Mouse (Mus musculus) liver, embryonic 14.5 days (tissue): ENCODE measurements at regions not wholly inside any gene's neighbourhood (a gene's known extent, or its start where the extent isn't known, plus 50 kb on each side); places are given as distances from the start of the nearest gene placed in this dataset.

ENCODE experiments used
- ATAC-seq: fragments of 200-750 bp; cut with Nextera tagmentation; 2 replicates; pipeline ENCODE4 v1.8.0; 2017; ENCODE audit warnings: moderate number of reproducible peaks, mild to moderate bottlenecking, moderate library complexity; ENCODE audit not compliant: insufficient read depth
- DNase-seq, 3 experiments: peaks; one replicate each; pipeline ENCODE4 v3.0.0-alpha.2; 2012 to 2013; ENCODE audit warnings: low read depth in 3 of 3, low spot score in 3 of 3
- H3K27ac ChIP-seq: fragments of 300-500 bp; sonication (generic); 2 replicates; pipeline ENCODE4 v1.5.1; 2014; ENCODE audit warnings: moderate library complexity, mild to moderate bottlenecking, control low read depth, inconsistent platforms
- H3K27me3 ChIP-seq: fragments of 300-500 bp; sonication (generic); 2 replicates; pipeline ENCODE4 v1.6.1; 2014; ENCODE audit warnings: mild to moderate bottlenecking, low read length, moderate library complexity; ENCODE audit not compliant: control insufficient read depth, insufficient read depth
- H3K36me3 ChIP-seq: fragments of 300-500 bp; sonication (generic); replicated peaks from 2 replicates; pipeline ENCODE4 v1.6.1; 2014; ENCODE audit warnings: low read depth; ENCODE audit not compliant: control insufficient read depth, insufficient read depth
- H3K4me1 ChIP-seq, 2 experiments: fragments of 200-500 bp in 1 of 2; fragments of 300-500 bp in 1 of 2; sonication (generic) in 1 of 2; replicated peaks; 2 replicates each; pipeline ENCODE4 v1.6.1; 2012 to 2014; ENCODE audit warnings: antibody characterized with exemption in 1 of 2, inconsistent platforms in 1 of 2, low read length in 1 of 2; ENCODE audit not compliant: control insufficient read depth in 2 of 2, insufficient read depth in 2 of 2
- H3K4me2 ChIP-seq: fragments of 300-500 bp; sonication (generic); 2 replicates; pipeline ENCODE4 v1.6.1; 2014; ENCODE audit warnings: low read depth, mild to moderate bottlenecking, control low read depth, moderate library complexity
- H3K4me3 ChIP-seq, 2 experiments: fragments of 200-500 bp in 1 of 2; fragments of 300-500 bp in 1 of 2; sonication (generic) in 1 of 2; 2 replicates each; pipeline ENCODE4 v1.5.1; 2012 to 2014; ENCODE audit warnings: low read depth in 2 of 2, low read length in 2 of 2, mild to moderate bottlenecking in 2 of 2, control low read depth in 1 of 2, inconsistent platforms in 1 of 2, moderate library complexity in 1 of 2; ENCODE audit not compliant: insufficient read depth in 1 of 2
- H3K9ac ChIP-seq: fragments of 300-500 bp; sonication (generic); replicated peaks from 2 replicates; pipeline ENCODE4 v1.6.1; 2014; ENCODE audit warnings: mild to moderate bottlenecking, control low read depth, moderate library complexity
- H3K9me3 ChIP-seq: fragments of 300-500 bp; sonication (generic); 2 replicates; pipeline ENCODE4 v1.6.1; 2016; ENCODE audit warnings: low read length, mixed read lengths; ENCODE audit not compliant: control insufficient read depth
- CTCF ChIP-seq: IDR thresholded peaks from 2 replicates; pipeline ENCODE4 v1.5.1; 2016; ENCODE audit warnings: antibody characterized with exemption, low read depth, control low read depth
- EP300 ChIP-seq: IDR thresholded peaks from 2 replicates; pipeline ENCODE4 v1.6.1; 2016; ENCODE audit warnings: antibody characterized with exemption, low read depth
- WGBS: fragments of 180-500 bp; shearing (Covaris S2); extraction: QIAGEN DNeasy Blood & Tissue Kit; methylation state at CpG from one replicate; pipeline ENCODE4 v1.1.7; 2014; ENCODE audit not compliant: insufficient replicate concordance; 5-methylcytosine and 5-hydroxymethylcytosine counted together

DNA sequence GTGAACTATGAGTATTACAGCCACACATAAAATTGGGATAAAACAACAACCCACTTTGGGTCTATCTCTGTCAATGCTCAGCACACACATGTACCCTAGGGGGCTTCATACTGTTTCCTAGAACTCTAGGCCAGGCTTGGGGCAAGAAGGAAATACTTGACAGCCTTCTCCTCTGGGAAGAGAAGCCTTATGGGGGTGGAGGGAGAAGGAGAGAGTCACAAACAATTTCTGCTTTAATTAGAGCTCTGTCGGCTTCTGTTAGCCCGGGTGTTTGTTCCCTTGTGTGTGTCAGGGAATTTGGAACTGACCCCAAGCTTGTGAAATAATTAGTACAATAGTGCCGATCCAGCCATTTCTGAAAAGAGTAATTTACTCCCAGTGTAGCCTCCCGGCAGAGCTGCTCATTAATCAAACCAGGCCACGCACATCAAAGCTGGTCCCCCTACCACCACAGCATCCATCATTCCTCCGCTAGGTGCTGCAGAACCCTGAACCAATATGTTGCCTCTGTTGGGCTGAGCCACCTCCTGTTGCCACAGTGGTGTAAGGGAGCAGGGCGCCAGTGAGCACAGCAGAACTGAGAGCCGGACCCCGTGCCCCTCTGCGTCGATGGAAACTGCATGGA, 307.3 kb downstream of the Tmem114 start:
- WGBS, result 55% methylated on average over 11 of the region's 11 CpGs
- DNase-seq (no peak), ATAC-seq (no peak)
- H3K27me3 ChIP-seq, result no peaks in the 10 kb centered on the region
- H3K9ac ChIP-seq, result no peak overlapping the region
- H3K4me2 ChIP-seq, result no peak overlapping the region
- no peaks in the 10 kb centered on the region for H3K4me1 ChIP-seq
- TF ChIP-seq CTCF, result no peak
- no peak for TF ChIP-seq EP300
- no peak overlapping the region for H3K4me3 ChIP-seq
- H3K36me3 ChIP-seq, result no peaks in the 10 kb centered on the region
- no peak overlapping the region for H3K27ac ChIP-seq
- no peaks in the 10 kb centered on the region for H3K9me3 ChIP-seq

GRCm38 (mm10) chr16:8111329-8112116, 313.4 kb downstream of the Tmem114 start:
- no peak for DNase-seq
- H3K36me3 ChIP-seq, result no peaks in the 10 kb centered on the region
- no peak overlapping the region for H3K4me3 ChIP-seq
- H3K4me2 ChIP-seq, result no peak overlapping the region
- no peaks in the 10 kb centered on the region for H3K4me1 ChIP-seq
- no peak overlapping the region for H3K9ac ChIP-seq
- H3K27me3 ChIP-seq, result no peaks in the 10 kb centered on the region
- H3K27ac ChIP-seq, result no peak overlapping the region
- WGBS, result 57% methylated on average over 9 of the region's 9 CpGs
- no peaks in the 10 kb centered on the region for H3K9me3 ChIP-seq
- TF ChIP-seq CTCF, result no peak
- no peak for TF ChIP-seq EP300
- no peak for ATAC-seq

GRCm38 (mm10) chr16:8108141-8109122, 316.5 kb downstream of the Tmem114 start:
- Histone ChIP-seq H3K27me3 (no peaks in the 10 kb centered on the region), H3K36me3 (no peaks in the 10 kb centered on the region), H3K9ac (no peak overlapping the region), H3K4me2 (no peak overlapping the region), H3K9me3 (no peaks in the 10 kb centered on the region), H3K4me3 (no peak overlapping the region), H3K4me1 (no peaks in the 10 kb centered on the region), H3K27ac (no peak overlapping the region)
- DNase-seq (no peak), ATAC-seq (no peak)
- no peak for TF ChIP-seq CTCF
- TF ChIP-seq EP300, result no peak
- 61% methylated on average over 19 of the region's 19 CpGs for WGBS

DNA sequence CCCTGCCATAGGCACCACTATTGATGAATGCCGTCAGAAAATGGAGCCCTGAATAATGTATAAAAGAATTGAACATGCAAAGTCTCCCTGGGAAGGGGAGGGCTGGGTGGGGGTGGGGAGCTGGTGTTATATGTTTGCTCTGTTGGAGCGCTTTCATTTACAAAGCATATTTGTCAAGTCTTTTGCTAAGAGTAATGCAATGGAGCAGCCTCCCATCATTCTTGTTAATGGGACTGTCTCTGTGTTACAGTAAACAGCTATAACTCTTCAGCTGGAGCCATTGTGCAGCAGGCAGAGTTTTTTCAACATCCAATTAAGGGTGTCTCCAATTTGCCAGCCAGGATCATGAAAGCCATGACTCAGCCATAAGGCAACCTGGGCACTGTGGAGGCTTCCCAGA, 345.9 kb downstream of the Tmem114 start:
- no peak overlapping the region for H3K27ac ChIP-seq
- TF ChIP-seq CTCF (no peak), EP300 (no peak)
- H3K36me3 ChIP-seq, result no peaks in the 10 kb centered on the region
- DNase-seq (no peak), ATAC-seq (no peak)
- H3K9ac ChIP-seq, result no peak overlapping the region
- no peaks in the 10 kb centered on the region for H3K27me3 ChIP-seq
- no peaks in the 10 kb centered on the region for H3K4me1 ChIP-seq
- no peak overlapping the region for H3K4me2 ChIP-seq
- WGBS, result 58% methylated on average over 2 of the region's 2 CpGs
- no peak overlapping the region for H3K4me3 ChIP-seq
- no peaks in the 10 kb centered on the region for H3K9me3 ChIP-seq
